Mouse (Mus musculus) liver, adult 2 months (tissue): ENCODE results near the gene Gm609.
"Not testable (repeated sequence)": the region's sequence is repeated elsewhere in the genome, so short reads cannot be mapped to it uniquely, and the experiment has no call there.

Source experiments
- CTCF ChIP-seq: fragments of 200-500 bp; IDR thresholded peaks from 2 replicates; pipeline ENCODE4 v1.5.1; 2011; ENCODE audit warnings: low read depth, low read length, control low read depth
- POLR2A ChIP-seq: fragments of 200-500 bp; IDR thresholded peaks from 2 replicates; pipeline ENCODE4 v1.6.1; 2011; ENCODE audit warnings: low read length, control low read depth; ENCODE audit not compliant: insufficient read depth; ENCODE audit errors: extremely low read depth

DNA sequence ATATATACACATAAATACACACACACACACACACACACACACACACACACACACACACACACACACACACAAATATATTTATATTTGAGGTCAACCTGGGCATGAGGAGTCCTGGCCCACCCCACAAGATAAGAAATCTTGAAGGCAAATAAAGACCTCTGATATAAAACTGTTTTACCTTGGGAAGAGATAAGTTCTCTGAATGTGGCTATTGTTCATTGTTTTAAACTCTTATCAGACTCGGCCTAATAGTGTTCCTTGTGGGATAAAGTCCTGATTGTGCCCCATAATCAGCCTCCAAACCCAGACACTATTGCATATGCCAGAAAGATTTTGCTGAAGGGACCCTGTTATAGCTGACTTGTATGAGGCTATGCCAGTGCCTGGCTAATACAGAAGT, 45.6 kb upstream of the Gm609 start:
- TF ChIP-seq CTCF, POLR2A: not testable (repeated sequence)
